Mouse (Mus musculus) kidney, adult 2 months (tissue): ENCODE results near the gene Mllt3. TPM values are rescaled to one million over a fixed set of nuclear protein-coding genes. Genes with fewer than 3 reads are reported as not detected.

Experiments used
- DNase-seq: peaks from one replicate; pipeline ENCODE4 v3.0.0; 2021
- H3K27ac ChIP-seq: fragments of 200-500 bp; 2 replicates; pipeline ENCODE4 v1.5.1; 2012; ENCODE audit warnings: low read depth, low read length, control low read depth, inconsistent platforms; ENCODE audit not compliant: insufficient read depth
- H3K27me3 ChIP-seq: fragments of 200-500 bp; replicated peaks from 2 replicates; pipeline ENCODE4 v1.6.1; 2012; ENCODE audit warnings: mild to moderate bottlenecking, moderate library complexity, low read length, inconsistent platforms; ENCODE audit not compliant: control insufficient read depth, insufficient read depth
- H3K36me3 ChIP-seq: fragments of 200-500 bp; 2 replicates; pipeline ENCODE4 v1.6.1; 2012; ENCODE audit warnings: mild to moderate bottlenecking, moderate library complexity, low read length, inconsistent platforms; ENCODE audit not compliant: control insufficient read depth, insufficient read depth
- H3K4me1 ChIP-seq: fragments of 200-500 bp; 2 replicates; pipeline ENCODE4 v1.6.1; 2011; ENCODE audit warnings: low read length; ENCODE audit not compliant: control insufficient read depth, insufficient read depth
- H3K4me3 ChIP-seq: fragments of 200-500 bp; 2 replicates; pipeline ENCODE4 v1.5.1; 2011; ENCODE audit warnings: mild to moderate bottlenecking, low read depth, low read length, control low read depth; ENCODE audit not compliant: insufficient read depth
- CTCF ChIP-seq: fragments of 200-500 bp; conservative IDR thresholded peaks from 2 replicates; pipeline ENCODE4 v1.5.1; 2011; ENCODE audit warnings: low read depth, mild to moderate bottlenecking, control low read depth, low read length, moderate library complexity, mixed read lengths; ENCODE audit not compliant: insufficient read depth, insufficient read length
- POLR2A ChIP-seq: fragments of 200-500 bp; IDR thresholded peaks from one replicate; pipeline ENCODE4 v1.6.1; 2011; ENCODE audit warnings: low read depth, low read length, control low read depth
- WGBS: fragments of 180-500 bp; shearing (Covaris S2); methylation state at CpG from one replicate; pipeline ENCODE4 v1.1.7; 2018; 5-methylcytosine and 5-hydroxymethylcytosine counted together
- polyA plus RNA-seq: library from polyadenylated mRNA; depleted of rRNA; stranded (reverse); fragments of >200 nt; gene quantifications from 2 replicates; pipeline ENCODE4 v1.2.3, GENCODE M21; 2012

The Mllt3 gene
- polyA plus RNA-seq, 1 experiment, result 5.2 TPM

DNA sequence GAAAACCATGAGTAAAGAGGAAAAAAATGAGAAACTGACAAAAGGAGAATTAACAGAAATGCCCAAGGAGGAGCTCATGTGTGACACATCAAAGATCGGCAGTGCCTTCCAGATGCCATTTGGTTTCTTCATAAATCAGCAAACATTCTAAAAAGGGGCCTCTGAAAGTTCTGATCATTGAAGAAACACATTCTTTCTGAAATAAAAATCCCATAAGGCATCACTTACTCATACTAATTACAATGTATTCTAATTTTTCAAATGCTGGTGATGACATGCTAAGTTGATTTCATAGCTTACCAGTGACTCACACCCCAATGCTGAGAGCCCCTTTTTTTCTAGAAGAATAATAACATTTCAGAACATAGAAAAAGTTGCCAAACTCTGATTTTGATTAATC, 194.4 kb downstream of the Mllt3 start:
- Histone ChIP-seq H3K27ac (no peak overlapping the region), H3K36me3 (no peaks in the 10 kb centered on the region), H3K4me1 (no peaks in the 10 kb centered on the region; the same call in 1 of the 2 replicates), H3K27me3 (no peaks in the 10 kb centered on the region), H3K4me3 (no peak overlapping the region)
- 86% methylated on average over 1 of the region's 1 CpGs for WGBS
- TF ChIP-seq CTCF, result no peak
- no peak for TF ChIP-seq POLR2A
- DNase-seq, result no peak

DNA sequence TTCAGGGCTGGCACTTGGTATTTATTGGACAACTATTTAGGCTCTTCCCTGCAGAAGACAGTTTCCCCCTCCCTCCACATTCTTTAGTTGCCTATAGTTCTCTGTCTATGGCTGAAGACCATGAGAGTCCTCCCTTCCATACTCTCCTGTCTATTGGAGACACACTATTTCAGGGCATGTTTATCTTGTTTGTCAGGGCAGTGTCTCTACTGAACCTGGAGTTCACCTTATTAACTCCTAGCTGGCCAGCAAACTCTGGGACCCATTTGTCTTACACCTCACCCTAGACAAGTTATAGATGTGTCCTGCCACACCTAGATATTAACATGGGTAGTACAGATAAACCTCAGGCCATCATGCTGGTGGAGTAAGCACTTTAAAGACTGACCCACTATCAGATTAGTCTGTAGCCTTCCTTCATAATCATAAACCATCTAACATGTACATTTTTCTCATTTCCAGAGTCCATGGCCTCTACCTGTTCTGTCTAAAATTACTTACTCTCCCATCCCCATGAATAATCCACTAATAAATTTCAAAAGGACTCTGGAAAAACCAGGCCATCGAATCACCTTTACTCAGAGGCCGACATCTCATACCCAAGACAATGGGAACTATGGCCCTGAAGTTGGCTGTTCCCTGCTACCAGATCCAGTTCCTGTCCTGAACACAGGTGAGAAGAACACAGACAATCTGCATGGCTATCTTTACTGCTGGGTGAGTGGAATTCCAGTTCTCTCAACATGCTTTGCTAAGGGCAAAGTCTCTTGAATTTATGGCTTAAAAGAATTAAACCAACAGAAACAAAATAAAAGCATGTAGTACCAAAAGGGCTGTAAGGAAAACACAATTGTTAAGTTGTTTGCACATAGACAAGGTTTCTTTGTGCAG, 195.4 kb downstream of the Mllt3 start:
- Histone ChIP-seq H3K27me3 (no peaks in the 10 kb centered on the region), H3K36me3 (no peaks in the 10 kb centered on the region), H3K4me1 (no peaks in the 10 kb centered on the region; the same call in 1 of the 2 replicates), H3K27ac (no peak overlapping the region), H3K4me3 (no peak overlapping the region)
- no peak for DNase-seq
- TF ChIP-seq POLR2A (no peak), CTCF (no peak)
- 96% methylated on average over 2 of the region's 2 CpGs for WGBS

GRCm38 (mm10) chr4:87836257-87836656, 196.9 kb downstream of the Mllt3 start:
- no peak overlapping the region for H3K4me3 ChIP-seq
- 83% methylated on average over 5 of the region's 5 CpGs for WGBS
- no peak overlapping the region for H3K27ac ChIP-seq
- no peaks in the 10 kb centered on the region; the same call in 1 of the 2 replicates for H3K4me1 ChIP-seq
- no peak for DNase-seq
- no peaks in the 10 kb centered on the region for H3K36me3 ChIP-seq
- TF ChIP-seq CTCF (no peak), POLR2A (no peak)
- no peaks in the 10 kb centered on the region for H3K27me3 ChIP-seq

DNA sequence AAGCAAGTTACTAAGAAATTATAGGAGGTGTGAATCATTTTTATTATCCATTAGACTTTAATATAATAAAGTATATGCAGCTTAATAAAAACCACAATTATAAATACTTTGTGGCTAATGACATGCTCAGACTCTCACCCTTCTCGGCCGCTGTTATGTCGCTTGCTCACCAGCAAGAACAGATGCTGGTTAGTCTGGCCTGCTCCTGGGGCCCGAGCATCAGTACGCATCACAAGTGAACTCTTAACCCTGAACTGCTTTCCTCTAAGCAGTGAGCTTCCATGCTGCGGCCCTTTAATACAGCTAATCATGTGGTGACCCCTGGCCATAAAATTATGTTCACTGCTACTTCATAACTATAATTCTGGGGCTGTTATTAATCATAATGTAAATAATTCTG, 198.0 kb downstream of the Mllt3 start:
- Histone ChIP-seq H3K4me1 (no peaks in the 10 kb centered on the region; the same call in 1 of the 2 replicates), H3K27me3 (no peaks in the 10 kb centered on the region), H3K27ac (no peak overlapping the region), H3K4me3 (no peak overlapping the region), H3K36me3 (no peaks in the 10 kb centered on the region)
- TF ChIP-seq CTCF (no peak), POLR2A (no peak)
- WGBS, result 84% methylated on average over 6 of the region's 6 CpGs
- no peak for DNase-seq

DNA sequence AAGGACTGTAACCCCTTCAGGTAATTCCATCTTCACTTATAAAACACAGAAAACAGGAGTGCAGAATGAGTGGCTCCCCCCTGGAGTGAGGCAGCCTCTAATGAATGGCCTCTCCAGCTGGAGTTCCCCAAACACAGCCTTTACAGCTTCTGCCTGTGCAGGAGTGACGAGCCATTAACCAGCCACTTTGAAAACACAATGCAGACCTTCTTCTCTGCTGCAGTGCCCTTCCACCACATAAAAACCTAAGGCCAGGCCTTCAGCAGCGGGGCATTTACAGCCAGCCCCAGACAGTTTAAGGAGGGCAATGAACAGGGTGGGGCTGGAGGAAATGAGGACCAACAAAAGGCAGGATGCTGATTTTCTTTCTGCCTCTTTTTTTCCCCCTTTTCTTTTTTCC, 198.9 kb downstream of the Mllt3 start:
- no peak overlapping the region for H3K27ac ChIP-seq
- no peak for TF ChIP-seq CTCF
- TF ChIP-seq POLR2A, result no peak
- no peak overlapping the region for H3K4me3 ChIP-seq
- no peak for DNase-seq
- H3K27me3 ChIP-seq, result no peaks in the 10 kb centered on the region
- H3K4me1 ChIP-seq, result no peaks in the 10 kb centered on the region
- 89% methylated on average over 2 of the region's 2 CpGs for WGBS
- H3K36me3 ChIP-seq, result no peaks in the 10 kb centered on the region

DNA sequence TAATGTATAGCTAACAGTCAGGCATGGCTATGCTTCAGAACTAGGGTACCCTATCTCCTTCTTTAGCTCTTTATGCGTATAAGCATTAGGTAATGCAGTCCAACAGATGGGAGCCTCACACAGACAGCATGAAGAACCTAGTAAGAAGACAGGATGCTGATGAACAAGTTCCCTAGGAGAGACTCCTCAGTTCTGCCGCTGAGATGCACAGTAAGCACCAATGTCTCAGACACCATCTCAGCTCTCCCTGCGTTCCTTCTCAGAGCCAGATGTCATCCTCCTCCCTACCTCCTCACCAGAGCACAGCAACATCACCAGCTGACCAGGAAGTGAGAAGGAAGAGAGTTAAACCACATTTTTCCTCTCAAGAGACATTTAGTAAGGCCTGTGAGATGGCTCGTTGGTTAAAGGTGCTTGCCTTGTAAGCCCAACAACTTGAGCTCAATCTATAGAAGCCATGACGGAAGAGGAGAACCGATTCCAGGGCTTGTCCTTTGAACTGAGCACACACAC, 202.3 kb downstream of the Mllt3 start:
- TF ChIP-seq POLR2A, result no peak
- TF ChIP-seq CTCF, result no peak
- WGBS, result 85% methylated on average over 6 of the region's 6 CpGs
- DNase-seq, result no peak

DNA sequence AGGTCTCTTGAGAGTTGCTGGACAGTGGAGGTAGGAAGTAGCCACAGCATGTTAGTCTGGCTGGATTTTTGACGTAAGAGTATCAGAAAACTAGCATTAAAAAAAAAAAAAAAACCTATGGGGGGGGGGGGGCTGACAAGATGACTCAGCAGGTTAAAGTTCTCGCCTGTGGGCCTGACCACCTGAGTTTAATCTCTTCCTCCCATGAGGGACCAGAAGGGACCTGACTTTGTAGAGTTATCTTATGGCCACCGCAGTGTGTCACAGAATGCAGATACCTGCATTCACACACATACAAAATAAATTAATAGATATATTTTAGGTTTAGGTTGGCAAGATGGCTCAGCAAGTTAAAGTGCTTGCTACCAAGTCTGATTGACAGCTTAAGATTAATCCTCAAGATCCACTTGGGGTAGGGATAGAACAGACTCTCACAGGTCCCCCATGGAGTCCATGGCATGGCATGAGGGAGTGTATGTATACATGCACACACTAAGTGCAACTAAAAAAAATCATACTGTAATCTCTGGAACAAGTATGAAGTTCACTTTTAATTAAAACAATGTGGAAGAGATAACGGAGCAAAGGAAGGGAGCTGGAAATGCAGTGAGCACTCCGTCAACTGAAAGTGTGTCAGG, 203.6 kb downstream of the Mllt3 start:
- TF ChIP-seq POLR2A, result no peak
- TF ChIP-seq CTCF, result no peak
- Histone ChIP-seq H3K36me3 (no peaks in the 10 kb centered on the region), H3K27me3 (no peaks in the 10 kb centered on the region), H3K27ac (no peak overlapping the region), H3K4me3 (no peak overlapping the region), H3K4me1 (no peaks in the 10 kb centered on the region)
- no peak for DNase-seq
- 93% methylated on average over 5 of the region's 5 CpGs for WGBS

More for the DNA sequence above, 202.3 kb downstream of the Mllt3 start:
- no peaks in the 10 kb centered on the region for H3K4me1 ChIP-seq
- no peaks in the 10 kb centered on the region for H3K27me3 ChIP-seq
- H3K4me3 ChIP-seq, result no peak overlapping the region
- H3K36me3 ChIP-seq, result no peaks in the 10 kb centered on the region
- H3K27ac ChIP-seq, result no peak overlapping the region
